Mouse (Mus musculus): ENCODE results near the gene 9230102O04Rik.

The 9230102O04Rik gene

GRCm38 (mm10) chr2:9888913-9889650 is at the start of gene 9230102O04Rik:
9230102O04Rik (minus strand) TSS chr2:9889540.
- DNase-seq, result peak; percentile 23 to 35

GRCm38 (mm10) chr2:9935965-9936364 is 46.6 kb upstream of the 9230102O04Rik start:
- DNase-seq, result no peak

GRCm38 (mm10) chr2:9926905-9927283 is 37.6 kb upstream of the 9230102O04Rik start:
- DNase-seq, result no peak

- DNase-seq, result no peak
Observed at GRCm38 (mm10) chr2:9926194-9926904, 37.0 kb upstream of the 9230102O04Rik start.

GRCm38 (mm10) chr2:9918691-9919471 is 29.5 kb upstream of the 9230102O04Rik start:
- DNase-seq, result no peak

- no peak for DNase-seq
Observed at GRCm38 (mm10) chr2:9917602-9918001, 28.3 kb upstream of the 9230102O04Rik start.

GRCm38 (mm10) chr2:9905995-9906394 is 16.7 kb upstream of the 9230102O04Rik start:
- DNase-seq, result no peak

- no peak for DNase-seq
Observed at GRCm38 (mm10) chr2:9903854-9904560, 14.7 kb upstream of the 9230102O04Rik start.

- no peak for DNase-seq
Observed at GRCm38 (mm10) chr2:9897846-9898245, 8.5 kb upstream of the 9230102O04Rik start.

GRCm38 (mm10) chr2:9896097-9896770 is 6.9 kb upstream of the 9230102O04Rik start:
- no peak for DNase-seq

- no peak for DNase-seq
Observed at GRCm38 (mm10) chr2:9894836-9895593, 5.7 kb upstream of the 9230102O04Rik start.

GRCm38 (mm10) chr2:9893272-9893953 is 4.1 kb upstream of the 9230102O04Rik start:
- no peak for DNase-seq

GRCm38 (mm10) chr2:9892541-9892940 is 3.2 kb upstream of the 9230102O04Rik start:
- no peak for DNase-seq

GRCm38 (mm10) chr2:9890906-9891305 is 1.6 kb upstream of the 9230102O04Rik start:
- no peak for DNase-seq

- no peak for DNase-seq
Observed at GRCm38 (mm10) chr2:9890251-9890650, 911 bp upstream of the 9230102O04Rik start.

- no peak for DNase-seq
Observed at GRCm38 (mm10) chr2:9889651-9890183, 377 bp upstream of the 9230102O04Rik start, which contains the start of gene Gata3. Gata3 (minus strand) TSS chr2:9890034.

- no peak for DNase-seq
Observed at GRCm38 (mm10) chr2:9887636-9888035, 1.7 kb downstream of the 9230102O04Rik start.

- DNase-seq, result no peak
Observed at GRCm38 (mm10) chr2:9886921-9887610, 2.3 kb downstream of the 9230102O04Rik start.

- no peak for DNase-seq
Observed at GRCm38 (mm10) chr2:9886031-9886430, 3.3 kb downstream of the 9230102O04Rik start.

Data from cerebellum, postnatal 25 days (tissue).